Mouse (Mus musculus) embryonic facial prominence, embryonic 10.5 days (tissue): ENCODE data around the gene Anapc2. TPM values are rescaled to one million over a fixed set of nuclear protein-coding genes. Genes with fewer than 3 reads are reported as not detected.

Experiments
- DNase-seq: peaks from one replicate; pipeline ENCODE4 v3.0.0-alpha.2; 2017; ENCODE audit warnings: low spot score
- H3K27ac ChIP-seq: fragments of 300-500 bp; sonication (generic); replicated peaks from 2 replicates; pipeline ENCODE4 v1.5.1; 2016; ENCODE audit warnings: mild to moderate bottlenecking
- H3K27me3 ChIP-seq: fragments of 300-500 bp; sonication (generic); replicated peaks from 2 replicates; pipeline ENCODE4 v1.6.1; 2016; ENCODE audit warnings: low read depth, mild to moderate bottlenecking; ENCODE audit not compliant: poor library complexity, severe bottlenecking
- H3K36me3 ChIP-seq: fragments of 300-500 bp; sonication (generic); replicated peaks from 2 replicates; pipeline ENCODE4 v1.6.1; 2016; ENCODE audit warnings: mild to moderate bottlenecking, moderate library complexity
- H3K4me1 ChIP-seq: fragments of 300-500 bp; sonication (generic); 2 replicates; pipeline ENCODE4 v1.6.1; 2016
- H3K4me3 ChIP-seq: fragments of 300-500 bp; sonication (generic); 2 replicates; pipeline ENCODE4 v1.5.1; 2016; ENCODE audit warnings: mild to moderate bottlenecking, moderate library complexity
- H3K9me3 ChIP-seq: fragments of 300-500 bp; sonication (generic); 2 replicates; pipeline ENCODE4 v1.6.1; 2016; ENCODE audit warnings: mild to moderate bottlenecking
- WGBS: fragments of 180-500 bp; shearing (Covaris S2); methylation state at CpG from one replicate; pipeline ENCODE4 v1.1.7; 2016; 5-methylcytosine and 5-hydroxymethylcytosine counted together
- polyA plus RNA-seq: library from polyadenylated mRNA; unstranded; fragments of >200 nt; fragmentation: Nextera tagmentation; extraction: Ambion mirVana; gene quantifications from 2 replicates; pipeline ENCODE4 v1.2.1, GENCODE M21; 2016

Anapc2 gene
- 147 and 151 TPM in 2 replicates for polyA plus RNA-seq

DNA sequence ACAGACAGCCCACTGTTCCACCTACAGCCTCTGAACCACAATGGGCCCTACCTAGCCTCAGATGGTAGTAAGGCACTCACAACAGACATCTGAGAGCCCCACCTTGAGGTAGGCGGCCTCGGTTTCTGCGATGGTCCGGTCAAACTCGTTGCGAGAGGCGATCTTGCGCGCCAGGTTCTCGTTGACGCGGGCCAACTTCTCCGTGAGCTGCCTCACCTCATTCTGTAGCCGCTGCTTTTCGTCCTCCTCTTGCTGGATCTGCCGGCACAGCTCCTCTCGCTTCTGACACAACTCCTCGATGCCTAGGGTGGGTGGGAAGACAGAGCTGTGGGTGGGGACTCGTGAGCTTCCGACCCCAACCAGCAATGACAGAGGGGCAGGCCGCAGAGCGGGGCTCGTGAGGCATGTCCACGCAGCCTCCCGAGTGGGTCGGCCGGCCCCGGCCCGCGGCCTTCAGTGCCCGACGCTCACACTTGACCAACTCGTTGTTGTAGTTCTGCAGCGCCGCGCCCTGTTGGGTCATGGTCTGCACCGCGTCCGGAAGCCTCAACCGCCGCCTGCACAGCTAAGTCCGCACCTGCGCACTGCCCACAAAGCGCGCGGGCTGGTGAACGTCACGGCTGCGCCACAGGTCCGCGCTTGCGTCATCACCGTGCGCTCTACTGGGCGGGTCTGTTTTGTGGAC lies at the start of gene Anapc2, which contains the start of gene Ssna1:
TSS of gene Anapc2 (plus strand) at position 652 of the 685 bp plus-strand sequence.
TSS of gene Ssna1 (minus strand) at position 612 of the 685 bp plus-strand sequence.
- Histone ChIP-seq H3K36me3 (peaks cover 81% of the 10 kb centered on the region), H3K4me3 (peak within 1 kb of the TSS; percentile 98), H3K27me3 (no peaks in the 10 kb centered on the region), H3K4me1 (peaks cover 30% of the 10 kb centered on the region), H3K27ac (peak within 1 kb of the TSS; percentile 88), H3K9me3 (no peaks in the 10 kb centered on the region)
- WGBS, result under 1% methylated on average over 55 of the region's 55 CpGs
- peak; percentile 99 for DNase-seq

DNA sequence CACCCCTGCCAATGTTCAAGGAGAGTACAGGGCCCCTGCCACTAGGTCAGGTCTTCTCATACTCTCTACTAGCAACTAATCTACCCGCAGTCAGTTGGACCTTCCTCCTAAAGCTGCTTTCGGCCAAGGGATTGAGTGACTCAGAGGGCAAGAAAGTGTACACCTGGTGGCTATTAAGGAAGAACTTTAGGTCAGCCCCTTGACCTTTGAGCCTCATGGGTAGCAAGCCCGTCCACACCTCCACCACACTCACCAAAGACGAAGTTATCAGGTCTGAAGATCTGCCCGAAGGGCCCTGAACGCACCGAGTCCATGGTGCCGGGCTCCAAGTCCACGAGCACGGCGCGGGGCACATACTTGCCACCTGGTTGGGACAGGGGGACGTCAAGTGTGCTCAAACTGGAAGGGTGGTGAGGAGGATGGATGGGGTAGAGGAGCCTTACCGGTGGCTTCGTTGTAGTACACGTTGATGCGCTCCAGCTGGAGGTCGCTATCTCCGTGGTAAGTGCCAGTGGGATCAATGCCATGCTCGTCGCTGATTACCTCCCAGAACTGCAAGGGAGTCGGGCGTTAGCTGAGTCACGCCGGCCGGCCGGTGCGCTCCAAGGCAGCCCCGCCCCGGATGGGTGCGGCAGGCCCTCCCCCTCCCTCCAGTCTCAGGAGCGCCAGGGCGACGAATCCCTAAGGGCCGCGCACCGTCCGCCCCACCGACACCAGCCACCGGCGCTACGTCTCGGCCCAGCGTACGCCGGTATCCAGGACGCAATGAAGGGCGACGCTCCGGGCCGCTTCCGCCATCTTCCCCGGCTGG lies 48.4 kb upstream of the Anapc2 start:
- H3K9me3 ChIP-seq, result no peaks in the 10 kb centered on the region
- no peaks in the 10 kb centered on the region for H3K27me3 ChIP-seq
- peak overlapping the region; percentile 93 for H3K27ac ChIP-seq
- peaks cover 26% of the 10 kb centered on the region for H3K36me3 ChIP-seq
- H3K4me1 ChIP-seq, result peaks cover 26% of the 10 kb centered on the region
- peak overlapping the region; percentile 84 for H3K4me3 ChIP-seq
- WGBS, result 1% methylated on average over 53 of the region's 53 CpGs
- no peak for DNase-seq

DNA sequence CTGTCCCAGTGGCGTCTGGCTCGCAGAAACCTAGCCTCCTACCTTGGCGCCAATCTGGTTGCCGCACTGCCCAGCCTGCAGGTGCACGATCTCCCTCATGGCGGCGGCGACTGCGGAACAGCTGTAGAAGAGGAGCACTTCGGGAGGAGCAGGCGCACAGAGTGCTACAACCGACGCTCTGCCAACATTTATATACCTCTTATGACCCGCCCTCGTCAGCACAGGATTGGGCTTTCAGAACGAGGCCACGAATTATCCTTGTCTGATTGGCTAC lies 47.8 kb upstream of the Anapc2 start, which contains the start of gene Tubb4b:
TSS of gene Tubb4b (minus strand) at position 211 of the 274 bp plus-strand sequence.
- WGBS, result under 1% methylated on average over 17 of the region's 17 CpGs
- peak within 1 kb of the TSS; percentile 93 for H3K27ac ChIP-seq

DNA sequence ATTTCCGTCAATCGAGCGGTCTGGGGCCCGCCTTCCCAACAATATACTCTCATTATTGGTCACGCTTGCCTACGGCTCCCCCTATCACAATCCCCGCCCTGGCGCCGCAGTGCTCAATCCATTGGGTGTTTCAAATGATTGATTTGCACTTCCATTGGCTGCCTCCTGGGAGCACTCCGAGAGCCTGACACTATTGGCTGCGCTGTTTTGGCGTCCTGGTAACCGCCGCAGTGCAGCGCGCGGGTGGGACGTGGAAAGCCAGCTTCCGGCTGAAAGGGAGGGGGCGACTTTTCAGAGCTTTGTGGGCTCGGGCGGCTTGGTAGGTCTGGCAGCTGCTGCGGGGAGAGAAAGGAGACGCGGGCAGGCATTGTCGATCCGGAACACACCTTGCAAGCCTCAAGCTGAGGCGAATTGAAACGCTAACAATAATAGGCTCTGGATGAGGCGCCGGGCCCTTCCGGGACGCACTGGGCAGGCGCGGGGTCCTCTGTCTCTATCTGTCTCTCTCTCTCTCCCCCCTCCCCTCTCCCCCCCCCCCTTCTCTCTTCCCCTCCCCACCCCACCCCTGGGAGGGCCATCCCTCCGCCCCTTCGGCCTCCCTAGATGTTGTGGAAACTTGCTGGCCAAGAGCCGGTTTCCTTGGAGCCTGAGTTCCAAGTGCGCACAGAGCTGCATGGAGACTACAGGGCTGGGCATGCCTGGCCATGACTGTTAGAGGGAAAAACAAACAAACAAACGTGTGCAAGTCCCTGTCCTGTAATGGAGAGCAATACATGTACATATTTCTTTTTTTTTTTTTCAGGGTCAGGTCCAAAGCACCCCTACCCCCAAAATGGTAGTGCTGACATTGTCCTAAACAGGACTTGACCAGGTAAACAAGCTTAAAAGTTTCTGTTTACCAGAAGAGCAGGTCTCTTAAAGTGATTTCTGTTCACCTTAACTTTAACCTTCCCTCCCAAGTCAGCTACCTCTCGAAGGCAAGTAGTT lies 47.2 kb upstream of the Anapc2 start:
- no peaks in the 10 kb centered on the region for H3K9me3 ChIP-seq
- WGBS, result 2% methylated on average over 41 of the region's 41 CpGs
- H3K36me3 ChIP-seq, result peaks cover 26% of the 10 kb centered on the region
- peaks cover 29% of the 10 kb centered on the region for H3K4me1 ChIP-seq
- peak overlapping the region; percentile 91 for H3K27ac ChIP-seq
- DNase-seq, result peak; percentile 98
- H3K27me3 ChIP-seq, result peaks cover under 1% of the 10 kb centered on the region; the same call in 1 of the 2 replicates
- H3K4me3 ChIP-seq, result peak overlapping the region; percentile 84

More for the DNA sequence above, 47.8 kb upstream of the Anapc2 start, which contains the start of gene Tubb4b:
- no peaks in the 10 kb centered on the region for H3K9me3 ChIP-seq
- peak within 1 kb of the TSS; percentile 84 for H3K4me3 ChIP-seq
- H3K4me1 ChIP-seq, result peaks cover 29% of the 10 kb centered on the region
- H3K27me3 ChIP-seq, result no peaks in the 10 kb centered on the region
- peaks cover 26% of the 10 kb centered on the region for H3K36me3 ChIP-seq
- no peak for DNase-seq

DNA sequence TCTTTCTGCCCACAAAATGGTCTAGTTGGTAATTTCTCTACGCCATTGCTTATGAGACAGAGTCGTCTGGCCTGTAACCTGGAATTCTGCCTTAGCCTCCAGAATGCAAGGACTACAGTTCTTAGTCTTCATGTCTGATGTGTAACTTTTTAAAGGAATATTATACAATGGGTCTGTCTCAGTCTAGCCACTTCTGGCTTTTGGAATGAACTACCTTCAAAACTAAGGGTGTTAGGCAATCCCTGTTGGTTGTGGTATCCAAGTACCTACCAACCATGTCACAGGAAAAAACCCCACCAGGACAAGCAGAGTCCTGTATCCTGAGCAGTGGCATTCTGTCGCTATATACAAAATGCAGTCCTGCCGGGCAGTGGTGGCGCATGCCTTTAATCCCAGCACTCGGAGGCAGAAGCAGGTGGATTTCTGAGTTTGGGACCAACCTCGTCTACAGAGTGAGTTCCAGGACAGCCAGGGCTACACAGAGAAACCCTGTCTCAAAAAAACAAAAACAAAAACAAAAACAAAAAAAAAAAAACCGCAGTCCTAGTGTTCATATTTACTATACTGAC lies 46.4 kb upstream of the Anapc2 start:
- no peaks in the 10 kb centered on the region for H3K9me3 ChIP-seq
- peak overlapping the region; percentile 84 for H3K4me3 ChIP-seq
- H3K27ac ChIP-seq, result peak overlapping the region; percentile 91
- peaks cover 29% of the 10 kb centered on the region for H3K4me1 ChIP-seq
- peaks cover 8% of the 10 kb centered on the region for H3K27me3 ChIP-seq
- H3K36me3 ChIP-seq, result peaks cover 26% of the 10 kb centered on the region
- 75% methylated on average over 8 of the region's 8 CpGs for WGBS
- DNase-seq, result no peak

DNA sequence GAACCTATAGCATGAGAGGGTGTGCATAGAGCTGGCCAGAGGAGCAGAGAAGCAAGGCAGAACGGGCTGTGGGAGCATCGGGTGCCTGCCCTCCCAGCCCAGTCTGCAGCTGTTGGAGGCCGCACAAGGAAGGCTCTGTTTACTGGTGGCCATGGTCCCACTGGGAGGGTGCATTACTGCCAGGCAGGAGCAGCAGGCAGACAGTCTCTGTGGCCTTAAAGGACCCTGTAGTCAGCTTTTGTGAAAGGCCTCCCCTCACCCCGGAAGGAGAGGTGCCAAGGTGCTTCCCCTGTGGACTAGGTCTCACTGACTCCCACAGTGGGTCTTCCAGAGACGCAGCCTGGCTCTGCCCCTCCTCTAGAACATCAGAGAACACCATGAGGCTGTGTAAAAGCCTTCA lies 45.4 kb upstream of the Anapc2 start:
- Histone ChIP-seq H3K9me3 (no peaks in the 10 kb centered on the region), H3K27ac (peak overlapping the region; percentile 7; the same call in 1 of the 2 replicates), H3K4me3 (no peak overlapping the region), H3K36me3 (peaks cover 18% of the 10 kb centered on the region), H3K27me3 (peaks cover 18% of the 10 kb centered on the region), H3K4me1 (peaks cover 29% of the 10 kb centered on the region)
- WGBS, result 76% methylated on average over 5 of the region's 5 CpGs
- no peak for DNase-seq

DNA sequence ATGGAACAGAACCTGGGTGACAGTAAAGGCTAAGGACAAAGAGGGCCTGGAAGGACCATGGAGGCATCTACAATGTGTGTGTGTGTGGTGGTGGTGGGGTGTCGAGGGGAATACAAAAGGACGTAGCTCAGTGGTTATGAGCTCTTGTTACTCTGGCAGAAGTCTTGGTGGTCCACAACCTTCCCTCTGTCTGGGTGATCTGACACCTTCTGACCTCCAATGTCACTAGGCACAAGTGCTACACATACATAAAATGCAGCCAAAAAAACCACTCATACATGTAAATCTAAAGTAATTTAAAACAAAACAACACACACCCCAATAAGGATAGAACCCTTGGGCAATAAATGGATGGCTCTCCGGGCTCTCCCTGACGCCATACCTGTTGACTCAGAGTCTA lies 44.9 kb upstream of the Anapc2 start:
- peaks cover 24% of the 10 kb centered on the region for H3K27me3 ChIP-seq
- no peak overlapping the region for H3K27ac ChIP-seq
- H3K36me3 ChIP-seq, result peaks cover 12% of the 10 kb centered on the region
- no peak for DNase-seq
- no peaks in the 10 kb centered on the region for H3K9me3 ChIP-seq
- H3K4me3 ChIP-seq, result no peak overlapping the region
- H3K4me1 ChIP-seq, result peaks cover 29% of the 10 kb centered on the region
- 93% methylated on average over 4 of the region's 4 CpGs for WGBS

DNA sequence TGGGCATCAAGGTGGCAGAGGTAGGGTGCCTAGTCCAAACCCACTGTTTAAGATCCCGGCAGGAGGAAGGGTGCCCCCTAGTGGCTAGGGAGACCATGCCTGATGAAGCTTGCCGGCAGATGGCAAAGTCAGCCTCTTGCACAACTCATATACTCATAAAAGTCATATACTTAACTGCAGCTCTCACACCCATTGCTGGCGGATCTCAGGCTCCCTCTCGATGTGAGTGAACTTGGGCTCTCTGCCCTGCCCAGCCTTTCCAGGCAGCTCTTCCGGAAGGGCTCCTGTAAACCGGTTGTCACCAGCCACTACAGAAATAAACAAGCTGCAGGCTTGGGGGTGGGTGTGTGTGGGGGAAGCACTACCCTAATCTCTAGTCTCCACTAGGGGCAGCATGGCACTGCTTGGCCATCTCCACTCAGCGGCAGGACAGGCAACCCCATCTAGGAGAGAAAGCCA lies 43.8 kb upstream of the Anapc2 start:
- H3K4me3 ChIP-seq, result peak overlapping the region; percentile 45

DNA sequence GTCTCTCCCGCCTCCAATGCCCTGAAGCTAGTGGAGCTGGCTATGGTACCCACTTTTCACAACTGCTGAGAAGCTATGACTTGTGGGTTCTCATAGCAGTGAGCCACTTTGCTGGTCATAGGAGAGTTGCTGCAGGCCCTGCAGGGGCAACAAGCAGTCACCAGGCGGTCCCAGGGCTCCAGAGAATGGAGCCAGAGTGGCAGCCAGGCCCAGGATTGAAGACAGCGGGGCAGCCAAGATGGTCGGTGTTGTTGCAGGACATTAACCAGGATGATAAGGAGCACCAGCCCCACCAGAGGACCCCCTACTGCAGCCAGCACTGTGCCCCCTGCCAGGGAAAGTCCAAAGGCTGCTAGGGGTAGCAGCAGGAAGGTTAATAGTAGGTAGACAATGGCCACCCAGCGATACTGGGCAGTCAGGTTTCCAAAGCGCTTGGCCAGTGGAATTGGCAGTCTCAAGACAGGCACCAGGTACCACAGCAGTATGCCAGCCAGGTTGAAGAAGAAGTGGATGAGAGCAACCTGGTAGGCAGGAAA lies 43.2 kb upstream of the Anapc2 start:
- Histone ChIP-seq H3K27me3 (peaks cover 25% of the 10 kb centered on the region), H3K4me1 (peaks cover 21% of the 10 kb centered on the region)
- 69% methylated on average over 6 of the region's 6 CpGs for WGBS

More for the DNA sequence above, 43.8 kb upstream of the Anapc2 start:
- DNase-seq, result peak; percentile 86
- Histone ChIP-seq H3K27ac (peak overlapping the region; percentile 77), H3K4me1 (peaks cover 25% of the 10 kb centered on the region), H3K36me3 (peaks cover 3% of the 10 kb centered on the region), H3K9me3 (no peaks in the 10 kb centered on the region), H3K27me3 (peaks cover 25% of the 10 kb centered on the region)
- WGBS, result under 1% methylated on average over 7 of the region's 7 CpGs

DNA sequence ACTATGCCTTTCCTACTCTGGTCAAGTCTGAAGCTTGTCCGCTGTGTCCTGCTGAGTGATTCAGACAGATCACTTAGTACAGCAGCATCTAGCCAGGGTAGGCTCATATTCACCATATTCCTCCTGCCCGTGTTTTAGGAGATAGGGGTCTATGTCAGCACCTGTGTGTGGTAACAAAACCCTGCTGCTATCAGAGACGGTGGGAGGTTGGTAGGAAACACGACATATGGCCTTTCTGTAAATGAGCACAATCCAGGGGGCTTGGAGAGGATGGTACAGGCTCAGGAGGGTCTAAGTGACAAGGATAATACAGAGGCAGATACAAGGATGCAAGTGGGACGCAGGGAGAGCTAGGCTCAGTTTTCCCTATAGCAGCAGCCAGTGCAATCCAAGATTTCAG lies 42.7 kb upstream of the Anapc2 start:
- no peaks in the 10 kb centered on the region for H3K36me3 ChIP-seq
- H3K27me3 ChIP-seq, result peaks cover 28% of the 10 kb centered on the region
- H3K4me3 ChIP-seq, result no peak overlapping the region
- no peak for DNase-seq
- WGBS, result 78% methylated on average over 5 of the region's 5 CpGs
- H3K9me3 ChIP-seq, result no peaks in the 10 kb centered on the region
- peaks cover 21% of the 10 kb centered on the region for H3K4me1 ChIP-seq
- no peak overlapping the region for H3K27ac ChIP-seq

More for the DNA sequence above, 43.2 kb upstream of the Anapc2 start:
- H3K36me3 ChIP-seq, result no peaks in the 10 kb centered on the region
- H3K4me3 ChIP-seq, result peak overlapping the region; percentile 45
- H3K9me3 ChIP-seq, result no peaks in the 10 kb centered on the region
- no peak for DNase-seq
- H3K27ac ChIP-seq, result peak overlapping the region; percentile 77

DNA sequence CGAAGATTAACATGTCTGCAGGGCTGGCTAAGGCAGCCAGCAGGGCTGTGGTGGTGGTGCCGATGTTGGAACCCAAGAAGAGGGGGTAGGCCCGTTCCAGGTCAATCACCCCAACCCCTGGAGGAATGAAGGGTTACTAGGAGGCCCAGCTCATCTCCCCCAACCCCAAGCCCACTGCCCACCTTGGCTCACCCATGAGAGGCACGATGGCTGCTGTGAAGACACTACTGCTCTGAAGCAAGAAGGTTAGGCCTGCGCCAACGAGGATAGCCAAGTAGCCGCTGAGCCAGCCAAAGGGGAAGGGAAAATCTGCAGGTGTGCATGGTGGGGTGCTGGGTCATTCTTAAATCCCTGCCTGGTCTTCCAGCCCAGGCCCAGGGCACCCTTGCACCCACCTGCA lies 41.7 kb upstream of the Anapc2 start:
- H3K4me3 ChIP-seq, result no peak overlapping the region
- peaks cover 31% of the 10 kb centered on the region for H3K27me3 ChIP-seq
- no peak overlapping the region for H3K27ac ChIP-seq
- H3K9me3 ChIP-seq, result no peaks in the 10 kb centered on the region
- no peak for DNase-seq
- peaks cover 17% of the 10 kb centered on the region for H3K4me1 ChIP-seq
- WGBS, result 89% methylated on average over 7 of the region's 7 CpGs
- no peaks in the 10 kb centered on the region for H3K36me3 ChIP-seq
